Mouse (Mus musculus) testis, adult 2 months (tissue): ENCODE data around the gene Il3.

Source experiments
- CTCF ChIP-seq: fragments of 200-500 bp; IDR thresholded peaks from 2 replicates; pipeline ENCODE4 v1.5.1; 2012; ENCODE audit warnings: low read depth, mild to moderate bottlenecking, inconsistent platforms, low read length, moderate library complexity; ENCODE audit not compliant: control insufficient read depth, insufficient read depth, insufficient replicate concordance
- POLR2A ChIP-seq: fragments of 200-500 bp; IDR thresholded peaks from 2 replicates; pipeline ENCODE4 v1.6.1; 2012; ENCODE audit warnings: low read depth, mild to moderate bottlenecking, inconsistent platforms, low read length, moderate library complexity; ENCODE audit not compliant: control insufficient read depth

GRCm38 (mm10) chr11:54301994-54302393 is 34.9 kb upstream of the Il3 start:
- TF ChIP-seq POLR2A (no peak), CTCF (no peak)
